Mouse (Mus musculus) neural tube, embryonic 12.5 days (tissue): ENCODE measurements around the gene Islr. TPM values are rescaled to one million over a fixed set of nuclear protein-coding genes. Genes with fewer than 3 reads are reported as not detected.
A peak's percentile ranks its signal among the peaks of the same experiment; 100 is the strongest.

Source experiments
- ATAC-seq: fragments of 200-750 bp; cut with Nextera tagmentation; 2 replicates; pipeline ENCODE4 v1.8.0; 2017; ENCODE audit warnings: low read depth, mild to moderate bottlenecking, moderate TSS enrichment, moderate library complexity; ENCODE audit not compliant: low FRiP score
- H3K27ac ChIP-seq: fragments of 300-500 bp; sonication (generic); 2 replicates; pipeline ENCODE4 v1.5.1; 2016
- H3K27me3 ChIP-seq: fragments of 300-500 bp; sonication (generic); replicated peaks from 2 replicates; pipeline ENCODE4 v1.6.1; 2016; ENCODE audit warnings: mild to moderate bottlenecking
- H3K36me3 ChIP-seq: fragments of 300-500 bp; sonication (generic); 2 replicates; pipeline ENCODE4 v1.6.1; 2016; ENCODE audit warnings: mild to moderate bottlenecking
- H3K4me1 ChIP-seq: fragments of 300-500 bp; sonication (generic); 2 replicates; pipeline ENCODE4 v1.6.1; 2016
- H3K4me2 ChIP-seq: fragments of 300-500 bp; sonication (generic); replicated peaks from 2 replicates; pipeline ENCODE4 v1.6.1; 2016; ENCODE audit warnings: mild to moderate bottlenecking
- H3K4me3 ChIP-seq: fragments of 300-500 bp; sonication (generic); 2 replicates; pipeline ENCODE4 v1.5.1; 2016
- H3K9ac ChIP-seq: fragments of 300-500 bp; sonication (generic); 2 replicates; pipeline ENCODE4 v1.6.1; 2016; ENCODE audit warnings: mild to moderate bottlenecking
- H3K9me3 ChIP-seq: fragments of 300-500 bp; sonication (generic); 2 replicates; pipeline ENCODE4 v1.6.1; 2016; ENCODE audit warnings: mild to moderate bottlenecking
- WGBS: fragments of 180-500 bp; shearing (Covaris S2); methylation state at CpG from one replicate; pipeline ENCODE4 v1.1.7; 2016; 5-methylcytosine and 5-hydroxymethylcytosine counted together
- polyA plus RNA-seq: library from polyadenylated mRNA; unstranded; fragments of >200 nt; fragmentation: Nextera tagmentation; extraction: Ambion mirVana; gene quantifications from 2 replicates; pipeline ENCODE4 v1.2.1, GENCODE M21; 2016

Islr gene
- polyA plus RNA-seq, 1 experiment from 2014 or later, result 48.7 TPM

- 0 out of 2 replicates have a peak, but pooled peaks cover 8% of the 10 kb centered on the region for H3K4me1 ChIP-seq
- 63% methylated on average over 5 of the region's 5 CpGs for WGBS
- no peak overlapping the region for H3K4me2 ChIP-seq
- H3K36me3 ChIP-seq, result no peaks in the 10 kb centered on the region
- no peak for ATAC-seq
- no peak overlapping the region for H3K27ac ChIP-seq
- H3K9me3 ChIP-seq, result no peaks in the 10 kb centered on the region
- H3K27me3 ChIP-seq, result no peaks in the 10 kb centered on the region
- H3K4me3 ChIP-seq, result no peak overlapping the region
- no peak overlapping the region for H3K9ac ChIP-seq
Measured at GRCm38 (mm10) chr9:58175745-58176487, 28.2 kb downstream of the Islr start.

GRCm38 (mm10) chr9:58174818-58175251, 29.3 kb downstream of the Islr start:
- H3K4me2 ChIP-seq, result no peak overlapping the region

GRCm38 (mm10) chr9:58172863-58173262, 31.2 kb downstream of the Islr start:
- WGBS, result 77% methylated on average over 2 of the region's 2 CpGs
- no peaks in the 10 kb centered on the region for H3K9me3 ChIP-seq
- H3K4me3 ChIP-seq, result no peak overlapping the region
- no peak overlapping the region for H3K27ac ChIP-seq
- no peak overlapping the region for H3K9ac ChIP-seq
- H3K27me3 ChIP-seq, result no peaks in the 10 kb centered on the region
- H3K4me2 ChIP-seq, result no peak overlapping the region
- no peak for ATAC-seq
- peaks cover 14% of the 10 kb centered on the region for H3K4me1 ChIP-seq
- no peaks in the 10 kb centered on the region for H3K36me3 ChIP-seq

More at GRCm38 (mm10) chr9:58174818-58175251, 29.3 kb downstream of the Islr start:
- Histone ChIP-seq H3K27me3 (no peaks in the 10 kb centered on the region), H3K4me3 (no peak overlapping the region), H3K36me3 (no peaks in the 10 kb centered on the region), H3K27ac (no peak overlapping the region), H3K4me1 (0 out of 2 replicates have a peak, but pooled peaks cover 8% of the 10 kb centered on the region), H3K9ac (no peak overlapping the region), H3K9me3 (no peaks in the 10 kb centered on the region)
- ATAC-seq, result no peak
- 24% methylated on average over 5 of the region's 5 CpGs for WGBS

GRCm38 (mm10) chr9:58169426-58169825, 34.7 kb downstream of the Islr start:
- 87% methylated on average over 6 of the region's 6 CpGs for WGBS

GRCm38 (mm10) chr9:58168880-58169279, 35.2 kb downstream of the Islr start:
- ATAC-seq, result no peak
- H3K4me3 ChIP-seq, result no peak overlapping the region
- 74% methylated on average over 3 of the region's 3 CpGs for WGBS

More at GRCm38 (mm10) chr9:58169426-58169825, 34.7 kb downstream of the Islr start:
- ATAC-seq, result no peak
- no peaks in the 10 kb centered on the region for H3K27me3 ChIP-seq
- no peak overlapping the region for H3K4me2 ChIP-seq
- H3K4me1 ChIP-seq, result peaks cover 6% of the 10 kb centered on the region
- H3K27ac ChIP-seq, result no peak overlapping the region
- H3K4me3 ChIP-seq, result no peak overlapping the region
- H3K9me3 ChIP-seq, result no peaks in the 10 kb centered on the region
- no peak overlapping the region for H3K9ac ChIP-seq
- no peaks in the 10 kb centered on the region for H3K36me3 ChIP-seq

GRCm38 (mm10) chr9:58165779-58166178, 38.3 kb downstream of the Islr start:
- no peak overlapping the region for H3K4me3 ChIP-seq
- peaks cover 6% of the 10 kb centered on the region for H3K4me1 ChIP-seq
- 0 out of 2 replicates have a peak, but pooled peaks cover 4% of the 10 kb centered on the region for H3K27me3 ChIP-seq
- 83% methylated on average over 1 of the region's 1 CpGs for WGBS
- no peaks in the 10 kb centered on the region for H3K36me3 ChIP-seq
- H3K4me2 ChIP-seq, result no peak overlapping the region
- no peak for ATAC-seq
- H3K9me3 ChIP-seq, result no peaks in the 10 kb centered on the region
- H3K27ac ChIP-seq, result no peak overlapping the region
- H3K9ac ChIP-seq, result no peak overlapping the region

More at GRCm38 (mm10) chr9:58168880-58169279, 35.2 kb downstream of the Islr start:
- no peak overlapping the region for H3K4me2 ChIP-seq
- H3K4me1 ChIP-seq, result peaks cover 6% of the 10 kb centered on the region
- H3K36me3 ChIP-seq, result no peaks in the 10 kb centered on the region
- H3K27ac ChIP-seq, result no peak overlapping the region
- H3K27me3 ChIP-seq, result no peaks in the 10 kb centered on the region
- H3K9me3 ChIP-seq, result no peaks in the 10 kb centered on the region
- no peak overlapping the region for H3K9ac ChIP-seq

GRCm38 (mm10) chr9:58163146-58163545, 41.0 kb downstream of the Islr start:
- H3K4me3 ChIP-seq, result no peak overlapping the region
- WGBS, result 75% methylated on average over 5 of the region's 5 CpGs
- H3K4me1 ChIP-seq, result peaks cover 6% of the 10 kb centered on the region; the same call in 1 of the 2 replicates
- H3K27me3 ChIP-seq, result 0 out of 2 replicates have a peak, but pooled peaks cover 4% of the 10 kb centered on the region
- no peak overlapping the region for H3K27ac ChIP-seq
- no peaks in the 10 kb centered on the region for H3K9me3 ChIP-seq
- no peak overlapping the region for H3K4me2 ChIP-seq
- H3K9ac ChIP-seq, result no peak overlapping the region
- no peaks in the 10 kb centered on the region for H3K36me3 ChIP-seq
- ATAC-seq, result no peak

- 86% methylated on average over 3 of the region's 3 CpGs for WGBS
- no peak overlapping the region for H3K4me3 ChIP-seq
- ATAC-seq, result no peak
- H3K36me3 ChIP-seq, result no peaks in the 10 kb centered on the region
- H3K4me1 ChIP-seq, result peaks cover 6% of the 10 kb centered on the region; the same call in 1 of the 2 replicates
- no peak overlapping the region for H3K4me2 ChIP-seq
- no peaks in the 10 kb centered on the region for H3K9me3 ChIP-seq
- H3K27me3 ChIP-seq, result 0 out of 2 replicates have a peak, but pooled peaks cover 4% of the 10 kb centered on the region
- H3K27ac ChIP-seq, result no peak overlapping the region
- H3K9ac ChIP-seq, result no peak overlapping the region
Measured at GRCm38 (mm10) chr9:58162173-58162572, 41.9 kb downstream of the Islr start.

GRCm38 (mm10) chr9:58160315-58160714, 43.8 kb downstream of the Islr start:
- Histone ChIP-seq H3K27ac (no peak overlapping the region), H3K4me2 (no peak overlapping the region), H3K4me3 (no peak overlapping the region), H3K27me3 (peaks cover 4% of the 10 kb centered on the region; the same call in 1 of the 2 replicates), H3K9ac (no peak overlapping the region), H3K4me1 (peaks cover 9% of the 10 kb centered on the region), H3K9me3 (no peaks in the 10 kb centered on the region), H3K36me3 (no peaks in the 10 kb centered on the region)
- WGBS, result 84% methylated on average over 5 of the region's 5 CpGs
- ATAC-seq, result no peak

- Histone ChIP-seq H3K36me3 (no peaks in the 10 kb centered on the region), H3K9me3 (no peaks in the 10 kb centered on the region), H3K27me3 (peaks cover 4% of the 10 kb centered on the region; the same call in 1 of the 2 replicates), H3K9ac (no peak overlapping the region), H3K27ac (no peak overlapping the region), H3K4me2 (no peak overlapping the region), H3K4me1 (peaks cover 9% of the 10 kb centered on the region), H3K4me3 (no peak overlapping the region)
- no peak for ATAC-seq
- 73% methylated on average over 4 of the region's 4 CpGs for WGBS
Measured at GRCm38 (mm10) chr9:58159855-58160254, 44.3 kb downstream of the Islr start.

- Histone ChIP-seq H3K27me3 (peaks cover 4% of the 10 kb centered on the region; the same call in 1 of the 2 replicates), H3K4me1 (peaks cover 9% of the 10 kb centered on the region), H3K4me3 (no peak overlapping the region), H3K9ac (0 out of 2 replicates have a peak overlapping the region, but pooled peaks have one; percentile 8), H3K9me3 (no peaks in the 10 kb centered on the region), H3K36me3 (no peaks in the 10 kb centered on the region), H3K27ac (no peak overlapping the region; the same call in 1 of the 2 replicates), H3K4me2 (peak overlapping the region; percentile 42)
- no peak for ATAC-seq
- 47% methylated on average over 7 of the region's 7 CpGs for WGBS
Measured at GRCm38 (mm10) chr9:58158541-58159311, 45.4 kb downstream of the Islr start.

GRCm38 (mm10) chr9:58157838-58158237, 46.3 kb downstream of the Islr start:
- H3K27ac ChIP-seq, result no peak overlapping the region; the same call in 1 of the 2 replicates
- no peaks in the 10 kb centered on the region for H3K36me3 ChIP-seq
- peaks cover 18% of the 10 kb centered on the region for H3K4me1 ChIP-seq
- WGBS, result 79% methylated on average over 13 of the region's 13 CpGs
- peak overlapping the region; percentile 42 for H3K4me2 ChIP-seq
- H3K27me3 ChIP-seq, result peaks cover 4% of the 10 kb centered on the region; the same call in 1 of the 2 replicates
- H3K9me3 ChIP-seq, result no peaks in the 10 kb centered on the region
- no peak for ATAC-seq
- H3K4me3 ChIP-seq, result peak overlapping the region; percentile 5; the same call in 1 of the 2 replicates
- no peak overlapping the region for H3K9ac ChIP-seq
